Mouse (Mus musculus): ENCODE measurements at regions not wholly inside any gene's neighbourhood (a gene's known extent, or its start where the extent isn't known, plus 50 kb on each side); places are given as distances from the start of the nearest gene placed in this dataset.

DNA sequence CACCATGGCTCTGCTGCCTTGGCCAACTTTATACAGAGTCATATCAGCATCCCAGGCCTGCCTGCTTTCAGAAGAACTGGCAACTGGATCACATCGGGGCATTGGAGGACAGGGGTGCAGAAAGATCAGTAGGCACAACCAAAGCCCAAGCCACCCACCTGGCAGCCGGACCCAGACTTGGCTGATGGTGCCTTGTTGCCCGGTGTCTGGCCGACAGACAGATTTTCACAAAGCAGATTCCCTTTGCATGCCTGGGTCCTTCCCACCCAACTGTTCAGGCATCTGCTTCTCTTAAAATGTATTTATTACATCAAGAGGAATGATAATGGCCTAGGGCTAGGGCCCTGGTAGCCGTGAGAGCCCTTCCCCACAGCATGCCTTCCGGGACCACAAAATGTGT, 96.2 kb downstream of the Gm26897 start:
- DNase-seq (ENCODE audit: low spot score in 2 of 2), result peak; percentile 57 to 74

DNA sequence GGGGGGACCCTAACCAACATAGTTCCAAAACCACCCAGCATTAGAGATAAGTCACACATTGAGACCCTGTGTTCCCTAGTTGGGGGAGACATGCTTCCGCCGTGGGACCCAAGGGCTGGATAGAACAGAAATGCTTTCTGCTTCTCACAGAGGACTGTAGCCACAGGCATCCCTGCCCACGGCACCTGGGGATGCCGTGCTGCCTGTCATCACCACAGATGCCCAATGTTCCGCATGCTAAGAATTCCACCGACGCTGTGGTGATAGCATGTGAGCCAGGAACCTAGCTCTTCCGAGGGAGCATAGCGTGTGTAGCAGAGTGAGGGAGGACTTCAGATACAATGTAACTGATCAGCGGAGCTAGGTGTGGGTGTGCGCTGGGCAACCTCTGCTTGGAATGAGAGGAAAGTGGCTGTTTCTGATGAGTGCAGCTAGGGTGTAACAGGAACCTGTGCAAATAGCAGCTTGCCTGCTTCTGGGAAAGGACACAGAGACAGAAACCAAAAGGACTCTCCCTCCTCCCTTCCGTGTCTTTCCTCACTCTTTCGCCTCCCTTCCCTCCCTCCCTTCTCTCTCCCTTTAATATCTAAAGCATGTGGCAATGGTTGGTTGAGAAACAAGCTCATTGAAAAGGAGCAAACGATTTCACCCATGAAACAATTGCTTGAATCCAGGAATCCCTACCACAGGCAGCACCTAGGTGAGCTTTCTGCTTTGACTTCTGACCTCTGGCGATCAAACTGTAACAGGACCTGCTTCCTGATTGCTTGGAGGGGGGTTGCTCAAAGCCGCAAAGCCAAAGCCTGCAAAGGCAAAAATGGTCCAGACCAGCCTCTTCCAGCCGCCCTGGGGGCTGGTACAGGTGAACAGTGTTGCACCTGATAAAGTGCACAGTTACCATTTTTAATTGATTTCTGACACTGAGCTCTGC, 102.3 kb downstream of the Gm26897 start:
- DNase-seq (ENCODE audit: low spot score in 2 of 2), result peak in 1 of 2 experiments; percentile 16

DNA sequence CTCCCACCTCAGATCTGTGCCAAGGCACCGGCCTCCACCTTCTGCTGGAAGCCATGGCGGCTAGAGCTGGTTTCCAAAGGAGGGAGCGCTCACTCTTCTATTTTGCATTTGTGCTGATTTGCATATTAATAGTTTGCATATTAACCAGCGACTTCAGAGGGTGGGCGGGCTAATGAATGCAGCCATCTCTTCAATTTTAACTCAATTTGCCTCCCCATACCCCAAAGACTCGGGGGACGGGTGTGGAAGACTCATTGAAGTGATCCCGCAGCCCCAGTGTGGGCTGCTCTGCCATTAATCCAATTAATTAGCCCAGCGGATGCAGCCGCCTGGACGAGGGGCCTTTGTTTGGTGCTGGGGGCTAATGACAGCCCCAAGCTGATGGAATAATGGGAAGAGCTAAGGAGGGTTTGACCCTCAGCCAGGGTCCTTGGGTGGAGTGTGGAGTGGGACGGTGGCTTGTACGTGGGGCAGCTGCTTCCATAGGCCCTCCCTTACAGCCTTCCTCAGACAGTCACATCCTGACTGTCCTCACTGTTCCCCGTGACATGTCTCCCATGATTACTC, 103.0 kb downstream of the Gm26897 start:
- DNase-seq (ENCODE audit: low spot score in 2 of 2), result no peak

DNA sequence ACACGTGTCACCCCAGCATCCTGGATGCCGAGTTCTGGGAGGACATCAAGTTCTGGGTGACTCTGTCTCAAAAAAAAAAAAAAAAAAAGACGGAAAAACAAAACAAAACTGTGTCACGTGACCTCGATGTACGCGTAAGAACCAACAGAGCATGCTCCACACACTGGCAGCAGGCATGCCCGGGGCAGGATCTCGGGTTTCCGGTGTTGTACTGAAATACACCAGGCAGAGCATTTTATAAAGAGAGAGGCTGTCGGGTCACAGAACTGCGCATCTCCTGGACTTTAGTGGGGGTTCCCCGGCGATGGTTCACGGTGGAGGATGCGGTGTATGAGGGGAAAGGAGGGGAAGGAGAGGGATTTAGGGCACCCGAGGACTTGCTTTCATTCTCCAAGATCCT, 108.7 kb downstream of the Gm26897 start:
- DNase-seq (ENCODE audit: low spot score in 2 of 2), result no peak

DNA sequence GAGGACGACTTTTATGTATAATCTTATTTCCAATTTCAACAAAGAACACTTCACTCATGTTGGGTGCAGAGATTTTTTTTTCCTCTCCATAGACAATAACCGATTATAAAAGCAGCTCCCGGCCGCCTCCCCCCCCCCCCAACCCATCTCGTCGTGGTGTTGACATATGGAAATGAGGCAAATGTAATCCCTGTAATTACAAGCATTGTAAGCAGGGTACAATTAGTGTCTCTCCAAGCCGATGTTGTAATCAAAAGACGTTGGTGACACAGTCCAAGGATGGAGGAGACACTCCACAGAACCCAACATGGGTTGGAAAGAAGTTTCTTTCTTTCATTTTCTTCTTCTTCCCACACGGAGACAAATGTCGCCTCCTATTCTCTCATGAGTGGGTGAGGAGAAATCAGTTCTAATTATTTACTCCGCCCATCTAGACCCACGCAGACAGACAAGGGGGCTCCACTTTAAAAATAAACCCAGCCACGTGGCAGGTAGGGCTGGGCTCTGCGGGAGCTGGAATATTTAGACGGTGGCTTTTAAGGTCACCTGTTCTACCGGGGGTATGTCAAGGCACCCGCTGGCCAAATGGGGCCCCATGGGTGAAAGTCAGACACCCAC, 110.0 kb downstream of the Gm26897 start:
- DNase-seq (ENCODE audit: low spot score in 2 of 2), result no peak

DNA sequence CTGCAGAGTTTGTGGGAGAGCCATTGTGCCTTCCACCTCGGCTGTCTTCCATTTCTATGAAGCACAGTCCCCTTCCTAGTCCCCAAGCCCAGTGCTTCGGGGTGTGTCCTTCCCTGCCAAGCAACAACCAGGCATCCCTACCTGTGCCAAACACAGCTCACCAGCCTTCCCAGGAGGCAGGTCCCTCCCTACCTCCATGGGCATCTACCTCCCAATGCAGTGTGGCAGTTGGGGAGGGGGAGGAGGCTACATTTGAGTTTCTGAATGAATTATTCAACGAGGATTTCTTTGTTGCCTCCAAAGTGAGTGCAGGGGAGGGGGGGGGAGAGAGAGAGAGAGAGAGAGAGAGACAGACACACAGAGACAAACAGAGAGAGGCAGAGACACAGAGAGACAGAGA, 110.8 kb downstream of the Gm26897 start:
- DNase-seq (ENCODE audit: low spot score in 2 of 2), result no peak

DNA sequence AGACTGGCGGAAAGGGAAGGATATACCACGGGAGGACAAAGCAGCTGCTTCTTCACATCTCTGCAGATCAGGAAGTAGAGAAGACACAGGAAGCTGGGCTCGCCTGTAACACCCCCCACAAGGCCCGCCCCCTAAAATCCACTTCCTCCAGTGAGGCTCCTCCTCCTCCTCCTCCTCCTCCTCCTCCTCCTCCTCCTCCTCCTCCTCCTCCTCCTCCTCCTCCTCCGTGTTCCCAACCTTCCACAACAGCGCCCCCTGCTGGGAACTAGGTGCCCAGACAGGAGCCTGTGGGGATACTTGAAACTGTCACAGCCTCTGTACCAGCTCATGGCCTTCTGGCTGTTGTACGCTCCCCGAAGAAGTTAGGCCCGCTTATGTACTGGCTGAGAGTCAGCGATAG, 115.2 kb downstream of the Gm26897 start:
- no peak for DNase-seq (ENCODE audit: low spot score in 2 of 2)

DNA sequence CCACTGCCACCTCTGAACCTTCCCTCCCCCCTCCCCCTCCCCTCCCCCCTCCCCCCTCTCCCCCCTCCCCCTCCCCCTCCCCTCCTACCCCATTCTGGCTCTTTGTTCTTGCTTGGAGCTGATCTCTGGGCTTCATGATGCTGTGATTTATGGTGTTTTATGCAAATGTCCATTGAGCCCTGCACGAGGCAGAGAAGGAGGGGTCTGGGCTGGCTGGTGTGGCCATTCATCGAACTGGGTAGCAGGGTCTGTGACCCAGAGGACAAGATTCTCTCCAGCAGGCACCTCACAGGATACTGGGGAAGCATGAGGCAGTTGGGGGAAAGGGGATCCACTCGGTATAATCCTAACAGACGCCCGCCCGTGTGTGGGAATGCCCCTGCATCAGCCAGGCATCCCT, 119.0 kb downstream of the Gm26897 start:
- DNase-seq (ENCODE audit: low spot score in 2 of 2), result no peak

DNA sequence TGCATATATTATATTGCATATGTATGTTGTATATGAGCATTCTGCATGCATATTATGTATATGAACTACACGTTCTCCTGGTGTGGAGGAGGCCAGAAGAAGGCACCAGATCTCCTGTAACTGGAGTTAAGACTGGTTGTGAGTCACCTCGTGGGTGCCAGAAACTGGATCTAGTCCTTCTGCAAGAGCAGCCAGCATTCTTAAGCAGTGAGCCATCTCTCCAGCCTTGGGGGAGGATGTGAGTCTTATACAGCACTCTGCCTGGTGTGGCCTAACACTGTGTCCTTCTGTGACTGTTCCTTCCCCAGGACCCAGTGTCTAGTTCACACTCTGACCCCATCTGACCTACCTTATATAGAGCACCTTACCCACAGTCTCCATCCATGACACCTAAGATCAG, 121.6 kb downstream of the Gm26897 start:
- DNase-seq (ENCODE audit: low spot score in 2 of 2), result no peak

DNA sequence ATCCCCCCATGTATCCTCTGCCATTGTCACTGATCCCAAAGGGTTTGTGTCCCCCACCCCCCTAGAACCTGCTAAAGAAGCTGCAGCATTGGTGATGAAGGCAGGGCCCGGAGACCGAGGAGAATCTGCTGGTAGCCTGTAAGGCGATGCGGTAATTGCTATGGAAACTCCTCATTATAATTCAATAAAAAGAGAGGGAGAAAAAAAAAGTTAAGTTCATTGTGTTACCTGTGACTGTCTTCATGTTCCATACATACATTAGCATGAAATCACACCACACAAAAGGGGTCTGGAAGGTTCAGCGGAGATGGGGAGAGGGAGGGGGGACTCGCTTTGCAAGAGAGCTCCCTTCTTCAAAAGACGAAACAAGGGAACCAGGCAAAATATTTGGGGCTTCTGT, 123.5 kb downstream of the Gm26897 start:
- DNase-seq (ENCODE audit: low spot score in 2 of 2), result no peak

DNA sequence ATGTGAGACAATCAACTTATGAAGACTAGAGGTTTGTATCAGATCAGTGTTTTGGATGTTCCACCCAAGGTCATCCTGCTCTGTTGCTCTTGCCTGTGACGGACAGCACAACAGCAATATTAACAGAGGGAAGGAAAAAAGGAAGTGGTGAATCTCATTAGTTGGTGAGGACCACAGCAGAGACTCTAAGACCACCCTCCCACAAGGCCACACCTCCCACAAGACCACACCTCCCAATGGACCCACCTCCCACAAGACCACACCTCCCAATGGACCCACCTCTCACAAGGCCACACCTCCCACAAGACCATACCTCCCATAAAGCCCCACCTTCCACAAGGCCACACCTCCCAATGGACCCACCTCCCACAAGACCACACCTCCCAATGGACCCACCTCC, 126.7 kb downstream of the Gm26897 start:
- no peak for DNase-seq (ENCODE audit: low spot score in 2 of 2)

DNA sequence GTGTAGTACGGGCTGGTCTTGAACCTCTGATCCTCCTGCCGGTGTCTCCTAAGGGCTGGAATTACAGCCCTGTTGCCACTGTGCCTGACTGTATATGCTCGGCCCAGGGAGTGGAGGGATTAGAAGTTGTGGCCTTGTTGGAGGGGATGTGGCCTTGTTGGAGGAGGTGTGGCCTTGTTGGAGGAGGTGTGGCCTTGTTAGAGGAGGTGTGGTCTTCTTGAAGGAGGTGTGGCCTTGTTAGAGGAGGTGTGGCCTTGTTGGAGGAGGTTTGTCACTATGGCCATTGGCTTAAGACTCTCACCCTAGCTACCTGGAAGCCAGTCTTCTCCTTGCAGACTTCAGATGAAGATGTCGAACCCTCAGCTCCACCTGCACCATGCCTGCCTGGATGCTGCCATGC, 128.6 kb downstream of the Gm26897 start:
- DNase-seq (ENCODE audit: low spot score in 2 of 2), result no peak

DNA sequence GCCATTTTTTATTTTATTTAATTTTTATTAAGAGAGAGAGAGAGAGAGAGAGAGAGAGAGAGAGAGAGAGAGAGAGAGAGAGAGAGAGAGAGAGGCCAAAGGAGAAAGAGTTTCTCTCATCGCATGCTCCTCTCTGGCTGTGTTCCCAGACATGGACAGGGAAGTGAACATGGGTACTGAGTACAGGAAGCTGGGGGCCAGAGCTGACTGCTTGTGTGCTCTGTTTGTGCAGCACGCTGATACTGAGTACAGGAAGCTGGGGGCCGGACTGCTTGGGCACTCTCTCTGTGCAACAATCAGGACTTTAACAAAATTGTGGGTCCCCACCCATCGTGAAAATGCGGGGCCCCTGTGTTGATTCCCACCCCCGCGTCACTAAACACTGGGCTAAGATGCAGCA, 130.2 kb downstream of the Gm26897 start:
- DNase-seq (ENCODE audit: low spot score in 2 of 2), result no peak

DNA sequence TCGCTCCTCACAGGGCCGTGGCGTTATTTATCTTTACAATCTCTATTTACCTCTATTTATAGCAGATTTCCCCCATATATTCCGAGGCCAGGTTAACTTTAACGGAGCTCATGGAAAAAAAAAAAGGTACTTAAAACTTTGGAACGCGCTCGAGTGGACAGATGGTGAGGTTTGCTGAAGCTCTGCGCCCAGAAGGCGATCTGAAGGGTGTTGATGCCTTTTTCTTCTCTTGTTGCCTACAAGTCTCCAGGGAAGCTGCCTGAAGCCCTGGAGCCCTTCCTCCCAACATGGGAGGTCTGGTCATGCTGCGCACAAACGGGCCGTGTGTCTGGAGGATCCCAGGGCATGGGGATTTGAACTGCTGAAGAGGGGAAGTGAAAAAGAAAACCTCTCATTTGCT, 130.9 kb downstream of the Gm26897 start:
- DNase-seq (ENCODE audit: low spot score in 2 of 2), result no peak

DNA sequence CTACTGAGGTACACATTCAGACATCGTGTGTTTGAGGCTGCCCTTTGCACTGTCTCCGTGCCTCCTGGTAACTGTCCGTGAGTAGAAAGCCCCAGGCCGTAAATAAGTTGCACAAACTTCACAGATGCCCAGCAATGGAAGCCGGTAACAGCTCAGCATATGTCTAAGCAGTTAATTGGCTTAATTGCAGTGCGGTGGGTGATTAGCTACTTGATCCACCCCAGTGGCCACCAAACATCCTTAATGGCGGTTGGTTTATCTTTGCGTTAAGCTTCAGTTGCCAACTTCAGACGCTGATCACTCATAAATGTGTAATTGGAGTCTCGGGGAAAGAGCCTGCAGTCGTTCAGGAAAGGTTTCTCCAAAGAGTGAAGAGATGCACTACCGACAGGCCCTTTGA, 135.3 kb downstream of the Gm26897 start:
- DNase-seq (ENCODE audit: low spot score in 2 of 2), result no peak

DNA sequence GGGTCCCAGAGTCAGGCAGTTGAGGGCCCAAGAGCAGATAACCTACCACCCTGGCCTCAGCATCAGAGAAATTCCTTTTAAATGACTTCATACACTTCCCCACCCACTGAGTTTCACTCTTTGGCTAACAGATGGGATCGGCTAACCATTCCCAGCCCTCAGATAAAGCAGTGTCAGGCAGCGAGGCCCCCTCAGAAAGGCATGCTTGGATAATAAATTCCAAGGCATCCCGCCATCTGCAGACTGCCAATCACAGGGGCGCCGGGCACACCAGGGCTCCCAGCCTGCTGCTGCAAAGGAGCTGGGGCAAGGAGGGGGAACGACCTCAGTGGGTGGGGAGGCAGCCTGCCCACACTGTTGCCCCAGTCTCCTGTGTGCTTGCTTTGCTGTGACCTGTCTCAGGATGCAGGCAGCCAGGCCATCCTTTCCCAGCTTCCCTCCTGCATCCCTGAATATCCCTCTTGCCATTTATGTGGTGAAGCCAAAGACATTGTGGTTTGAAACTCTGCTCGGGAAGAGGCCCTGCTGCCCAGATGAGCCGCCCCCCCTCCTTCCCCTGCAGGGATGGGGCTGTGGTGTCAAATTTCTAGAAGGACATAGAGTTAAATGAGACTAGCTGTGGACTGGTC, 143.6 kb downstream of the Gm26897 start:
- no peak for DNase-seq (ENCODE audit: low spot score in 2 of 2)

DNA sequence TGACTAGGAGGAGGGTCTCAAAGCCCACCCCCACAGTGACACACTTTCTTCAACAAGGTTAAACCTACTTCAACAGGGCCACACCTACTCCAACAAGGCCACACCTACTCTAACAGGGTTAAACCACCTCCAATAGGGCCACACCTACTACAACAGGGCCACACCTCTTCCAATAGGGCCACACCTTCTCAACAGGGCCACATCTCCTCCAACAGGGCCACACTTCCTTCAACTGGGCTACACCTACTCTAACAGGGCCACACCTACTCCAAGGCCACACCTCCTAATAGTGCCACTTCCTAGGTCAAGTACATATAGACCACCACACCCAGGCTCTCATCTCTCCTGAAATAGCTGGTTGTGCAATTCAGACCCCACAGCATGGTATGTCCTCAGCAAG, 145.3 kb downstream of the Gm26897 start:
- DNase-seq (ENCODE audit: low spot score in 2 of 2), result no peak

DNA sequence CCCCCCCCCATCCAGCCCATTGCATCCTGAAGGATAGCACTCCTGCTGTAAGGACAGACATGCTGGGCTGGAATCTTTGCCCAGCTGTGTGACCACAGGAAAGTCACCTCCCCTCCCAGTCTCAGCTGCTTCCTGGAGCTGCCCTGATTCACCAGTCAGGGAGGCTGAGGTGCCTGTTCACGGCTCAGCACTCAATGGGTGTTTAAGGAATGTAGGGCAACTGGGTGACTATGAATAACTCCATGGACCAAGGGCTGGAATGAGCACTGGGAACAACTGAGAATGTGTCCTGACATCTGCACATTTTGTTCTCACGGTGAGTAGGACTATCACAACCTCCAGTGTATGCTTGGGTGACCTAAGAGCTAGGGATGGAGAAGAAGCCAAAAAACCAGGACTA, 146.5 kb downstream of the Gm26897 start:
- no peak for DNase-seq (ENCODE audit: low spot score in 2 of 2)

DNA sequence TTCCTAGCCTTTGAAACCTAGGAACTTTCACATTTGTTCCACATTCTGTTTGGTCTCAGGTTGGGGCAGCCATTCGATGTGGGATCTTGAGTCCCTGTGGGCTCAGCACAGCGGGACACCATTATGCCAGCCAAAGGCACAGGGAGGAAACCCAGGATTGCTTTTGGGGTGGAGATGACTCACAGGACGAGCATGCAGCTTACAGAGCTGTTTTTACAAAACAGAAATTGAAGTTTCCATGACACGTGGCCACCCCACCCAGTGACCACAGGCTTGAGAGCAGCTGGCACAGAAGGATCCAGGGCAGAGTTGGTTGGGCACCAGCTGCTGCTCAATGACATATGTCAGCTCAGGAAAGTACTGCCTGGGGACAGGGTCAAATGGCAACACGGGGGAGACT, 147.8 kb downstream of the Gm26897 start:
- no peak for DNase-seq (ENCODE audit: low spot score in 2 of 2)

DNA sequence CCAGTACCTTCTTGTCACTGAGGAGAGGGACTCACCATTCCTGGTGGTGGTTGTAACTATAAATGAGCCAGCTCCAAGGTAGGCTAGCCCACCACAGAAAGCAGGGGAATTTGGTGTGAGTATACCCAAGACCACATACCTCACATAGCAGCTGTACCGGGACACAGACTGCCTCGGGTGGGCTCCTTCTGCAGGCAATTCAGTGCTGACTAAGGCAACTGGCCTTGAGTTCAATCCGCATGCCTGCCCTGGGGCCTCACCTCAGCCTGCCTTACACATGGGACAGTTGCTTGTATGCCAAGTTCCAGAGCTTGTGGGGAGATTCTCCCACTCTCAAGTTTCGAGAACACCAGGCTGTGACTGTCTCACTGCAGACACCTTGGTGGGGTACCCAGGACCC, 153.6 kb downstream of the Gm26897 start:
- no peak for DNase-seq (ENCODE audit: low spot score in 2 of 2)

DNA sequence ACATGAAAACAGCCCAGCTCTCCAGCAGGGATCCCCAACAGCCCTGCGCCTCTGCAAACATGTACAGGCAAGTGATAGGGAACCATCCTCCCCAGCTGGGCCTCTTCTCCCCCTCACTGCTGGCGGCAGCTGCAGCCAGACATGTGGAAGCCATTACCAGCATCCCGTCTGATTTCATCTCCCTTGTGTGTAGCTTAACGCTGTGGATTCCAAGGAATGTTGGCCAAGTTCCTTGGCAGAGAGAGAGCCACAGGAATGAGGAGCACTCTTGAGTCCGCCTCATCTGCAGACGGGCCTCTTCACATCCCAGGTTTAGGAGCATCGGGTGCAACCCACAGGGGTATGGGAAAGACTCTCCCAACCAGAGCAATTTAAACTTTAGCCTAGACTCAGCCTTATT, 157.1 kb downstream of the Gm26897 start:
- peak in 1 of 2 experiments; percentile 31 for DNase-seq (ENCODE audit: low spot score in 2 of 2)

DNA sequence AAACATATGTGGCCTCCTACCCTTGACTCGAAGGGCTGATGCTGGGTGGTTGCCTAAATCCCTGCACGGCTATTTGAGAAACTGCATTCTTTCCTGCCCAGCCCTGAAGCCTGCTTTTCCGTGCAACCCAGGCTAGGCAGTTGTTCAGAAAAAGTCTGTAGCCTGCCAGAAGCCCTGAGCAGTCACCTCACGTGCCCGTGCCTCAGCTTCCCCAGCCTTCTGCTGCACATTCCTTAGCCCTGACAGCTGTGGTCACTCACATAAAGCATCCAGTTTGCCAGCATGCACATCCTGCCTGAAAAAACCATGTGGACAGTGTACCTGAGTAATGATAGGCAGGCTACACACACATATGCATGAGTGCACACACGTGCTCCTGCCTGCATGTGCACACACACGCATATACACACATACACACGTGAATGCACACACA, 157.6 kb downstream of the Gm26897 start:
- DNase-seq (ENCODE audit: low spot score in 2 of 2), result no peak

All from layer of hippocampus, postnatal 14 days (tissue).